Mouse (Mus musculus): ENCODE measurements at regions not wholly inside any gene's neighbourhood (a gene's known extent, or its start where the extent isn't known, plus 50 kb on each side); places are given as distances from the start of the nearest gene placed in this dataset.

DNA sequence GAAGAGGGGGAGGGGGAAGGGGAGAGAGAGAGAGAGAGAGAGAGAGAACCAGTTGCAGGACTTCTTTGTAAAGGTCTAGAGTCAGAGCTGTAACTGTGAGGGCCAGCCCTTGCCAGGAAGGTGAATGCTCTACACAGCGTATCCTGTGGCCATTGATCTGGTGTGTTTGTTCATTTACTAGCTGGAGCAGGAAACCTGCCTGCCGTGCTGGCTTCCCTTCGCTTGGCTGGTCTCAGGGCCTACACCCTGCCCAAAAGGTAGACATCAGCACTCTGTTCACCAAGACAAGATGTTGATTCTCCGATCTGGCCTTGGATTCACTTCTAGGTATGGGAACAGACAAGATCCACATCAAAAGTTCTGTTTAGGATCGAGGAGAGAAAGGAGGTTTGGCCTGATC, 87.5 kb upstream of the Haao start:
- no peak for TF ChIP-seq CTCF (IDR thresholded peaks at IDR 0.05; ENCODE audit: low read depth)
- TF ChIP-seq EP300 (IDR thresholded peaks at IDR 0.05; ENCODE audit: low read depth), result no peak
